Mouse (Mus musculus) mammary gland, adult 2 months (tissue): ENCODE measurements around the gene Rabgef1. TPM values are rescaled to one million over a fixed set of nuclear protein-coding genes. Genes with fewer than 3 reads are reported as not detected.

Experiments used
- polyA plus RNA-seq: library from polyadenylated mRNA; depleted of rRNA; stranded (reverse); fragments of >200 nt; gene quantifications from 2 replicates; pipeline ENCODE4 v1.2.3, GENCODE M21; 2012; ENCODE audit warnings: low replicate concordance; rRNA removed

Rabgef1 gene
- polyA plus RNA-seq = 20.7 and 34.6 TPM in 2 replicates

GRCm38 (mm10) chr5:130171423-130171954 is at the start of gene Rabgef1:
TSS of gene Rabgef1 (plus strand) at chr5:130171798.

GRCm38 (mm10) chr5:130144334-130145312 is 27.0 kb upstream of the Rabgef1 start, which contains the start of gene Kctd7:
TSS of gene Kctd7 (plus strand) at chr5:130144861.

DNA sequence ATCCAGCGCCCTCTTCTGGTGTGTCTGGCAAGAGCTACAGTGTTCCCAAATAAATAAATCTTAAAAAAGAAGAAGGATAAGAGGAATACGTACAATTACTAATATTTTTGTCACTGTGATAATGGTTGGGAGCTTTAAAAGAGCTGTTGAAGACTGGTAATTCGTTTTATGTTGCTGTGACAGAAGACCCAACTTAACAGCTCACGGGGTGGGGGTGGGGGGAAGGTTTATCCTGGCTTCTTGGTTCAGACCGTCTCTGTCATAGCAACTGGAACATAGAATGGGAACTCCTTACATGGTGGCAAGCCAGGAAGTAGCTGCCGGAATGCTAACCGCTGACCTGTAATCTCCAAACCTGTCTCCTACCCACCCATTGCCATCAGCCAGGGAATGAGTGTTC is 45.2 kb downstream of the Rabgef1 start, which contains the start of gene Tmem248:
Gene Tmem248, plus strand, starts transcription at position 301 of the 400 bp plus-strand sequence.

DNA sequence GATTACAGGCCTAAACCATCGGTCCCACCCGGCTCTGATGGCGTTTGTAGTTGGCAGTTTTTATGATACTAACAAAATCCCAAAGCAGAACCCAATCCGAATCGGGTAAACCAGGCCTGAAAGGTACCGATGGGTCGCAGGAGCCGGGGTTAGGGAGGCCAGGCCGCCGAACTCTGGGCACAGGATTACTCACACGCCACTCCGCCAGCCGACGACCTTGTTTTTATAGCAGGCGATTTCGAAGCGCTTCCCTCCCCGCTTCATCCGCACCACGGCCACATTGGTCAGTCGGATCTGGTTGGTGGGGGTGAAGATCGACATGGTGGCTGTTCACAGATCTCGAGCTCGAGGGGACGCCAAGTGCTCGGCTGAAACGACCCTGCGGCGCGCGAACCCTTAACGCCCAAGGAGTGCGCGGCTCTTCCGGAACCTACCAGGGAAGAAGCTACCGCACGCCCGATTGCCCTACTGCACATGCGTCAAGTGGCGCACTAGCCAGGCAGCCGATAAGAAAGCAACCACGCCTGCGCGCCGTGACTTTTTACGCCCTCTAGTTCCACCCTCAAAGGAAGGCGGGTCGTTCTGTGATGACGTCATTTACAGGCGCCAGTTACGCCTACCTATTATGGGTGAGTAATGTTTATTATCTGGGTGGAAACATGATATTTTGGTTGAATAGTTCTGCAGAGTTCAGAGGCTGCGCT is 83.6 kb downstream of the Rabgef1 start, which contains the start of the genes Sbds and Tyw1:
Gene Sbds, minus strand, starts transcription at position 514 of the 704 bp plus-strand sequence.
Gene Tyw1, plus strand, starts transcription at position 603 of the 704 bp plus-strand sequence.

Other genes with a start within 250 kb of the Rabgef1 start
- gene Vkorc1l1, start 229.8 kb upstream of the Rabgef1 start, polyA plus RNA-seq = 16.9 and 40.6 TPM in 2 replicates
- gene Gusb, start 168.7 kb upstream of the Rabgef1 start, polyA plus RNA-seq = 49.1 and 57.7 TPM in 2 replicates
- 22.6 and 31.5 TPM in 2 replicates for gene Asl, start 142.6 kb upstream of the Rabgef1 start, polyA plus RNA-seq
- gene Crcp, start 142.5 kb upstream of the Rabgef1 start, polyA plus RNA-seq = 6.0 and 13.4 TPM in 2 replicates
- gene Tpst1, start 98.5 kb upstream of the Rabgef1 start, polyA plus RNA-seq = 19.8 and 27.4 TPM in 2 replicates
- 6.4 and 12.7 TPM in 2 replicates for gene Kctd7, start 26.9 kb upstream of the Rabgef1 start, polyA plus RNA-seq
- 35.4 and 36.4 TPM in 2 replicates for gene Tmem248, start 45.3 kb downstream of the Rabgef1 start, polyA plus RNA-seq
- gene Sbds, start 83.7 kb downstream of the Rabgef1 start, polyA plus RNA-seq = 22.3 and 23.1 TPM in 2 replicates
- gene Tyw1, start 83.8 kb downstream of the Rabgef1 start, polyA plus RNA-seq = 8.8 and 10.7 TPM in 2 replicates
- not detected in 2 replicates for gene Caln1, start 197.7 kb downstream of the Rabgef1 start, polyA plus RNA-seq
- not detected in 2 replicates for gene A330070K13Rik, start 212.8 kb downstream of the Rabgef1 start, polyA plus RNA-seq